8 mouse cellular contexts compared by ENCODE assay signal in genomic region chr1:45502241-45502741, GRCm38 (mm10). TPM values are rescaled to one million over a fixed set of nuclear protein-coding genes. Genes with fewer than 3 reads are reported as not detected.
DNase-seq lines count a peak whose midpoint lies in the region; ATAC-seq and TF ChIP-seq lines count a peak whose summit lies in the region.

No protein-coding gene starts in this region.

- peak; percentile 4 for DNase-seq in right cerebral cortex, postnatal 4 days
- DNase-seq in right cerebral cortex, postnatal 14 days, result no peak
- DNase-seq in intestine, embryonic 14.5 days (ENCODE audit: low spot score), result peak; percentile 72
- DNase-seq in lung, postnatal 0 days (ENCODE audit: low spot score), result peak; percentile 61
- no peak for DNase-seq in thymus, adult 2 months
- DNase-seq in thymus, postnatal 14 days, result no peak

- H3K36me3 ChIP-seq in forebrain, embryonic 15.5 days, result no peaks in the 10 kb centered on the region
- H3K36me3 ChIP-seq in intestine, embryonic 14.5 days (ENCODE audit: control insufficient read depth, insufficient read depth, low read length), result no peaks in the 10 kb centered on the region
- no peaks in the 10 kb centered on the region for H3K36me3 ChIP-seq in lung, postnatal 0 days (ENCODE audit: insufficient read depth, low read length)
- H3K36me3 ChIP-seq in small intestine, adult 2 months (ENCODE audit: control insufficient read depth, insufficient read depth, low read length), result no peaks in the 10 kb centered on the region
- H3K36me3 ChIP-seq in thymus, adult 2 months (ENCODE audit: control insufficient read depth, insufficient read depth, low read length), result no peaks in the 10 kb centered on the region

- WGBS in forebrain, embryonic 15.5 days, result 14% methylated on average over 11 of the region's 11 CpGs
- 1% methylated on average over 11 of the region's 11 CpGs for WGBS in intestine, embryonic 14.5 days
- WGBS in lung, postnatal 0 days, result 5% methylated on average over 11 of the region's 11 CpGs
- 15% methylated on average over 11 of the region's 11 CpGs for WGBS in small intestine, adult 2 months
- WGBS in thymus, adult 2 months, result 10% methylated on average over 11 of the region's 11 CpGs

- no peak for TF ChIP-seq CTCF in lung, postnatal 0 days (IDR thresholded peaks at IDR 0.05)
- no peak for TF ChIP-seq CTCF in small intestine, adult 2 months (IDR thresholded peaks at IDR 0.05; ENCODE audit: extremely low read depth, insufficient read length, insufficient replicate concordance, low read depth, low read length)
- no peak for TF ChIP-seq CTCF in thymus, adult 2 months (IDR thresholded peaks at IDR 0.05; ENCODE audit: borderline replicate concordance, control insufficient read depth, extremely low read depth, insufficient read depth, low read length, poor library complexity)

- no peak overlapping the region for H3K27ac ChIP-seq in forebrain, embryonic 15.5 days (replicated peaks)
- peak overlapping the region; percentile 97 for H3K27ac ChIP-seq in intestine, embryonic 14.5 days (ENCODE audit: low read depth)
- peak overlapping the region; percentile 66 for H3K27ac ChIP-seq in lung, postnatal 0 days (ENCODE audit: low read length)
- peak overlapping the region; percentile 35 for H3K27ac ChIP-seq in small intestine, adult 2 months (ENCODE audit: insufficient read depth, low read depth, low read length)
- no peak overlapping the region for H3K27ac ChIP-seq in thymus, adult 2 months (ENCODE audit: control insufficient read depth, insufficient read depth, low read length)

- TF ChIP-seq EP300 in lung, postnatal 0 days (IDR thresholded peaks at IDR 0.05), result no peak

- peak overlapping the region; percentile 48 for H3K4me2 ChIP-seq in forebrain, embryonic 15.5 days (replicated peaks)
- H3K4me2 ChIP-seq in intestine, embryonic 14.5 days (ENCODE audit: low read length), result peak overlapping the region; percentile 61
- H3K4me2 ChIP-seq in lung, postnatal 0 days (replicated peaks; ENCODE audit: low read depth, low read length), result peak overlapping the region; percentile 52

- no peak; the same call in 1 of the 2 replicates for TF ChIP-seq POLR2A in small intestine, adult 2 months (IDR thresholded peaks at IDR 0.05; ENCODE audit: low read depth, low read length)
- no peak for TF ChIP-seq POLR2A in thymus, adult 2 months (IDR thresholded peaks at IDR 0.05; ENCODE audit: control insufficient read depth, extremely low read depth, insufficient read depth, low read length, poor library complexity)

- ATAC-seq in forebrain, embryonic 15.5 days (replicated peaks), result peak; percentile 63; the same call in 1 of the 2 replicates
- ATAC-seq in intestine, embryonic 14.5 days (replicated peaks; ENCODE audit: low FRiP score, low TSS enrichment, low read depth), result peak; percentile 14; the same call in 1 of the 2 replicates
- ATAC-seq in lung, postnatal 0 days, result peak; percentile 74

- no peaks in the 10 kb centered on the region for H3K4me1 ChIP-seq in forebrain, embryonic 15.5 days
- H3K4me1 ChIP-seq in intestine, embryonic 14.5 days (replicated peaks; ENCODE audit: control insufficient read depth, insufficient read depth, low read length), result peaks cover 11% of the 10 kb centered on the region
- no peaks in the 10 kb centered on the region for H3K4me1 ChIP-seq in lung, postnatal 0 days (ENCODE audit: insufficient read depth, low read depth, low read length)
- H3K4me1 ChIP-seq in small intestine, adult 2 months (ENCODE audit: control insufficient read depth, insufficient read depth, insufficient read length, low read length), result no peaks in the 10 kb centered on the region
- no peaks in the 10 kb centered on the region for H3K4me1 ChIP-seq in thymus, adult 2 months (replicated peaks; ENCODE audit: control insufficient read depth, insufficient read depth, low read length)

- H3K9ac ChIP-seq in forebrain, embryonic 15.5 days (replicated peaks), result peak overlapping the region; percentile 17
- peak overlapping the region; percentile 87 for H3K9ac ChIP-seq in intestine, embryonic 14.5 days (ENCODE audit: low read length)
- H3K9ac ChIP-seq in lung, postnatal 0 days (replicated peaks; ENCODE audit: low read depth), result peak overlapping the region; percentile 47

- no peaks in the 10 kb centered on the region for H3K9me3 ChIP-seq in forebrain, embryonic 15.5 days
- H3K9me3 ChIP-seq in intestine, embryonic 14.5 days (ENCODE audit: control insufficient read depth, low read length), result no peaks in the 10 kb centered on the region
- H3K9me3 ChIP-seq in lung, postnatal 0 days (ENCODE audit: low read length), result no peaks in the 10 kb centered on the region

- peak overlapping the region; percentile 38 for H3K4me3 ChIP-seq in forebrain, embryonic 15.5 days
- peak overlapping the region; percentile 71 for H3K4me3 ChIP-seq in intestine, embryonic 14.5 days (ENCODE audit: low read depth, low read length)
- H3K4me3 ChIP-seq in lung, postnatal 0 days (ENCODE audit: low read depth, low read length), result peak overlapping the region; percentile 43
- H3K4me3 ChIP-seq in small intestine, adult 2 months (ENCODE audit: low read depth, low read length), result peak overlapping the region; percentile 34
- no peak overlapping the region for H3K4me3 ChIP-seq in thymus, adult 2 months (ENCODE audit: control insufficient read depth, insufficient read depth, low read length)

- H3K27me3 ChIP-seq in forebrain, embryonic 15.5 days, result no peaks in the 10 kb centered on the region
- H3K27me3 ChIP-seq in intestine, embryonic 14.5 days (replicated peaks; ENCODE audit: control insufficient read depth, insufficient read depth, low read length), result no peaks in the 10 kb centered on the region
- H3K27me3 ChIP-seq in lung, postnatal 0 days (replicated peaks; ENCODE audit: insufficient read depth, low read length), result no peaks in the 10 kb centered on the region
- no peaks in the 10 kb centered on the region for H3K27me3 ChIP-seq in small intestine, adult 2 months (ENCODE audit: control insufficient read depth, insufficient read depth, low read length)
- no peaks in the 10 kb centered on the region for H3K27me3 ChIP-seq in thymus, adult 2 months (ENCODE audit: control insufficient read depth, insufficient read depth, low read length)

RNA-seq across cellular contexts. Expression of gene Col5a2, which starts 0.8 kb away (rescaled TPM):
- polyA plus RNA-seq in forebrain, embryonic 15.5 days (2015; fragmentation: Nextera tagmentation; extraction: Ambion mirVana), result 9.3 and 9.6 TPM in 2 replicates
- 84.8 and 95.3 TPM in 2 replicates for polyA plus RNA-seq in intestine, embryonic 14.5 days (2014; fragmentation: Nextera tagmentation; extraction: Ambion mirVana)
- 51.8 and 57.6 TPM in 2 replicates for polyA plus RNA-seq in lung, postnatal 0 days (2015; fragmentation: Nextera tagmentation; extraction: Ambion mirVana)
- polyA plus RNA-seq in small intestine, adult 2 months (2012; rRNA removed), result 2.6 and 3.1 TPM in 2 replicates
- 2.6 and 2.9 TPM in 2 replicates for polyA plus RNA-seq in thymus, adult 2 months (2012; rRNA removed)

Comparison
In these comparisons a context has a peak if more than half of its experiments do, and no peak if none do; other contexts are left out.
1. DNase-seq: peak in right cerebral cortex, postnatal 4 days (single experiment), intestine, embryonic 14.5 days (single experiment) and lung, postnatal 0 days (single experiment); none in right cerebral cortex, postnatal 14 days (single experiment), thymus, adult 2 months (single experiment) and thymus, postnatal 14 days (single experiment).
2. ATAC-seq: peak in every context shown above with its lines; median percentile 74 in lung, postnatal 0 days; 63 in forebrain, embryonic 15.5 days; 14 in intestine, embryonic 14.5 days.
3. H3K27ac ChIP-seq: peak in intestine, embryonic 14.5 days (single experiment), lung, postnatal 0 days (single experiment) and small intestine, adult 2 months (single experiment); none in forebrain, embryonic 15.5 days (single experiment) and thymus, adult 2 months (single experiment).
4. H3K9ac ChIP-seq: peak in every context shown above with its lines; median percentile 87 in intestine, embryonic 14.5 days; 47 in lung, postnatal 0 days; 17 in forebrain, embryonic 15.5 days.
5. Peak in every context shown above with its lines, with median percentiles within 50 percentile points of each other: H3K4me2 ChIP-seq.